Mouse (Mus musculus): ENCODE measurements around the gene Exoc3l2.

DNA sequence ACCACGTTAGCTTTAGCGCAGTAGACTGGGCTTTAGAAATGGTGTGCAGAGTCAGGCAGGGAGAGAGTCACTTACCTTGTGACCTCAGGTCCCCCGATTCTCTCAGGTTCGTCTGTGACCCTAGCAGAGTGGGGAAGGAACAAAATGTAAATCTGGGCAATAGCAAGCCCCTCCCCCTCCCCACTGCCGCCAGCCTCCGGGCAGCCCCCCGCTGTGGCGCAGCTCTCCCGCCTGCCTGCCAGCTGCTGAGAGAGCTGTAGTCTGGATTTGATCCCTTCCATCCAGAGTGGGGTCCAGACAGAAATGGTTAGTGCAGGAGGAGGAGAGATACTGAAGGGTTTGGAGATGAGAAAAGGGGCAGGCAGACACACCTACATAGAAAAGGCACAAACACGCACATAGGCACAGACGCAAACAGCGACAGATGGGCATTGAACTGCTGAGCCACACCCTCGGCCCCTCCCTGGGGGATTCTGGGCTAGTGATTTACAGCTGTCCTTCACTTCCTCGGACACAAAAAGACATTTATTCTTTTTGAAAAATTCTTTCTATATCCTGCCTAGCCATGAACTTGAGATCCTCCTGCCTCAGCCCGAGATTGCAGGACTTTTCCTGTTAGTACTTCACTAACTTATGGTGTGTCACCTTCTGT, 35.0 kb upstream of the Exoc3l2 start:
- TF ChIP-seq POLR2A (IDR thresholded peaks at IDR 0.05; ENCODE audit: insufficient read depth, low read depth, low read length) (no peak), CTCF (IDR thresholded peaks at IDR 0.05; ENCODE audit: insufficient read depth, low read depth, low read length) (no peak)
